Mouse (Mus musculus) retina, postnatal 1 day (tissue): ENCODE data around the gene 3110021N24Rik.
A peak's percentile ranks its signal among the peaks of the same experiment; 100 is the strongest.
"Not testable (repeated sequence)": the region's sequence is repeated elsewhere in the genome, so short reads cannot be mapped to it uniquely, and the experiment has no call there.

Experiments
- DNase-seq: peaks from one replicate; pipeline ENCODE4 v3.0.0-alpha.2; 2012

3110021N24Rik gene

DNA sequence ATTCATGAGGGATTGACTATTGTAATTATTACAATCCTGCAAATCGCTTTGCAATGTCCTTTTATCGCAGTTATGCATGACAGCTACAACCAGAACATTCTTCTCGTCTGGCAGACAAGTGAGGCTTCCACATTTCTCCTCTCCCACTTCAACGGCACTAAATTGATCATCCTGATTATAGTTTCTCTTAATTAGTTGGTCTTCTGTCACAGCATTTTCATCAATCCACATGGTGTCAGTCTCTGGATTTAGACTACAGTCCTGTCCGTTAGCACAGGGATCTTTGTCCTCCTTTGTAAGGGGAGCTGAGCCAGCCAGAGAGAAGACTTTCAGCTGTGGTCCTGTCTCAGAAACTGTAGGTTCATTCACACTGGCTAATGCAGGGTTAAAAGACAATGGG, at the start of gene 3110021N24Rik:
TSS of gene 3110021N24Rik (plus strand) at position 301 of the 400 bp plus-strand sequence.
- DNase-seq = no peak

DNA sequence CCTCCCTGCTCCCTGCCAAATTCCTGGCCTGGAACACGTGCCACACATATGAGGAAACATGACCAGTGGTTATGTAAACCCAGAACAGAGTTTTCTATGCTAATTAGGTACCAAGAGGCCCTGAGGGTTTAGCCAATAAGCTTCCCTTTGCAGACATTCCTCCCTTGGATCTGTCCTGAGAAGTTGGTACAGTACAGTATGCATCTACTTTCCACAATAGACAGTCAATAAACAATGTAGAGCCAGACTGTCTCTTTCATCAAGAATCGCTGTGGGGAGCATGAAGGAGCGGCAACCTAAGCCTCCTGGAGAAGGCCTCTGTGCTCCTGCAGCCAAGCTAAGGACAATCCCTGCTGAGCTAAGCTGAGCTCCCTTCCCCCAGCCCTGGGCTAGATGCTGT, 33.3 kb upstream of the 3110021N24Rik start:
- no peak for DNase-seq

DNA sequence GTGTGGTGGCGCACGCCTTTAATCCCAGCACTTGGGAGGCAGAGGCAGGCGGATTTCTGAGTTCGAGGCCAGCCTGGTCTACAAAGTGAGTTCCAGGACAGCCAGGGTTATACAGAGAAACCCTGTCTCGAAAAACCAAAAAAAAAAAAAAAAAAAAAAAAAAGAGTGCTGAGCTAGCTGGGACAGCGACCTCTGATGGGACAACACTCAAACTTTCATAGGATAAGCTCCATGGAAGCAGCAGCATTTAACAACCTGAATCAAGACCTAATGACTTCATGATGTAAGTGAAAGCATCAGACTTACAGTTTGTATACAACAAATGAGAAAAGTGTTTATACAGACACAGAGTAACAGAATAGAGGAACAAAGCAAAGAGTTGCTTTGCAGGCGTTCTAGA, 32.4 kb upstream of the 3110021N24Rik start:
- not testable (repeated sequence) for DNase-seq

DNA sequence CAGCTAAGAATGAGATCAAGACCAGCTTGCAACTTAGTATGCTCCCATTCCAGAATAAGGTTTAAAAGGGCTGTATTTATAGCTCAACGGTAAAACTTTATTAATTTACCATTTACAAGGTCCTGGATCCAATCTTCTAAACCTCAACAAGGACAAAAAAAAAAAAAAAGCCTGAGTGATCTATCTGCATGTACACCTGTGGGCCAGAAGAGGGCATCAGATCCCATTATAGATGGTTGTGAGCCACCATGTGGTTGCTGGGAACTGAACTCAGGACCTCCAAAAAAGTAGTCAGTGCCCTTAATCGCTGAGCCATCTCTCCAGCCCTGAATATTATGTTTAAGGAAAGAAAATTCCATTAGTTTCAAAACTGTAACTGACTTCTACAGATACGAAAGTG, 29.0 kb upstream of the 3110021N24Rik start:
- no peak for DNase-seq

DNA sequence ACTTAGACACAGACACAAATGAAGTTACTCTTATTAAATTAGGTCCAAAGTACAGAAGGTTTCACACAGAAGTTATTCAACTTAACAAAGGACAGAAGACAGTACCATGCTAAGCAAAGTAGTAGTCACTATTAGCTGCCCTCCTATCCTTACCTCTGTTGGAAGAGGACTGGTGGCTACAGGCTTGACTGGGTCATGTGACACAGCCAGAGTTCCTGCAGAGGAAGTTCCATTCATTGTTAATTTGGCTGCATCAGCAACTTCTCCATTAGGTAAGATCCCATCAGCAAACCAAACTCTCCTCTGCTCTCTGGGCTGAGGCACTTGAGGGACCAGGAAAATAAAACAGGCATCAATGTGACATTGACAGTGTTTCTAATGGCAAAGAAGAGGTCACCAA, 28.0 kb upstream of the 3110021N24Rik start:
- no peak for DNase-seq

DNA sequence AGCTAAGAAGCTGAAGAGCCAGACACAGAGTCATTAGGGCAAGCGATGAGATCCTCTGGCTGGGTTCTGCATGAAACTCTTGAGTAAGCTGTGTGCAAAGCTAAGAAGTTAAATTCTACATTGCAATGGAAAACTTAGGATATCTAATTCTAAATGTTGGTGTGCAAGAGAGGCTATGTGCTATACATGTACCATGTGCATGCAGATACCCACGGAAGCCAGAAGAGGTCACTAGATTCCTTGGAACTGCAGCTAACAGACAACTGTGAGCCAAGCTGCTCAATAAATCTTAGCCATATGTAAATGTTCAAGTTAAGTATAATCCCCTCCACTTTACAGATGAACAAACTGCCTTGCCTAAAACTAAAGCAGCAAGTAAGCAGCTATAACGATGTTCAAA, 22.5 kb upstream of the 3110021N24Rik start:
- peak; percentile 61 for DNase-seq

DNA sequence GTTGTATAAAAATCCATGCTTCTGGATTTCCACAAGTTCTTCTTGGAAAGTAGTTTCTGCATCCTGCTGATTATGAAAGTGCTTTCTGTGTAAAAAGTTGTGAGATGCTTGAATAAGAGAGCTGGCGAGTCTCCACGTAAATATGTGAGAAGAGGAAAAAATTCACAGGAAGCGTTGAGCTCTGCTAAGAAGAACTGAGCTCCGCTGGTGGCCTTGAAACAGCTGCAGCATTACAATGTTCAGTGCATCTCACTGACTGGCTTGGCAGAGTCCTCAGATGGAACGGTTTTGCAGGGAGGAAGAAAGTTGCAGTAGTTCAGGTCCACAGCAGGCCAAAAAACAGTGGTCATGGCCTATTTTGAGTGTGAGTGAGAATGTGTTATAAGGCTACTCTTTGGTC, 11.2 kb upstream of the 3110021N24Rik start:
- DNase-seq = no peak

DNA sequence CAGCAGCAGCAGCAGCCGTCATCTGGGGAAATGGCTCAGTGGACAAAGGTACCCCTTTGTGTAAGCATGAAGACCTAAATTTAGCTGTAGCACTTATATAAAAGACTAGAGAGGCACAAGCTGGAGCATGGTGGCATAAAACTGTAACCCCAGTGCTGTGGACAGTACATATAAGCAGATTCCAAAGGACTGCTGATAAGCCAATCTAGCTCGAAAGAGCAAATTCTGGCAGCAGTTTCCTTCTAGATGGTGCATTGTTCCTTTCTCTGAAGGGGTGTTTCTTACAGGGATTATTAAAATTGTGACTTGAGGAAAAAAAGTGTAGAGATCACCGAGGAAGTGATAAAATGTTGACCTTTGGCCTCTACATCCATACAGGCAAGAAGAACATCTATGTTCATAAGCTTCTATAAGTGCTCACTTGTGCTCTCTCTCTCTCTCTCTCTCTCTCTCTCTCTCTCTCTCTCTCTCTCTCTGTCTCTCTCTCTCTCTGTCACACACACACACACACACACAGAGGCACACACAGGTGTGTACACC, 1.9 kb downstream of the 3110021N24Rik start:
- DNase-seq = no peak

DNA sequence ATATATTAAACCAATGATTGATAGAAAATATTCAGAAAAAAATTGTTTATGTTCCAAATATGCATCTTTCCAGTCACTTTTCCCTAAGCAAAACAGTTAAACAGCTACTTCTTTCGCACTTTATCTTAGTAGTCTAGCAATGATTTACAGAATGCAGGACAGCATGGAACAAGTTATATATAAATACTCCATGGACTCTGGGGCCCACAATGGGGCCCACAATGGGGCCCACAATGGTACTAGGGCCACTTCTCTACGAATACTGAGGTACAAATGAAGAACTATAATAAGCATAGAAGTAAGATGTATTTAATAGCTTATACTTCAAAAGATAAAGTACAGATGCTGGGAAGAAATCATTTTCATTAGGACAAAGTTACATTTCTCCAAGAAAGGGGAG, 4.7 kb downstream of the 3110021N24Rik start:
- no peak for DNase-seq

DNA sequence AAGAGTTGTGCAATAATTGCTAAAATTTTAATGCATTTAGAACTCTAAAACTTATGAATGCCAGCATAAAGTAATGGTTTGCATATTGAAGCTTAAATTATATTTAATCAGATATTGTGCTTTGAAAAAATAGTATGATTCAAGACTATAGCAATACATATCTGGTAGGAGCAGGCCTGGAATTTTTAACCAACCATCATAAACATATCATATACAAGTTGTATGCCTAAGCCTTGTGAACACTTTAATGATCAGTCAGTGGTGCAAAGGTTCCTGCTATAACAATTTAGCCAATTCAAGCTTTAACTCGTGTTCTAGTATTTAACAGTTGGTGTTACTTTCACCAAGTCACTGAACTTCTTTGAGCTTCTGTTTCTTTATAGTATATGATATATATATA, 11.0 kb downstream of the 3110021N24Rik start:
- no peak for DNase-seq

DNA sequence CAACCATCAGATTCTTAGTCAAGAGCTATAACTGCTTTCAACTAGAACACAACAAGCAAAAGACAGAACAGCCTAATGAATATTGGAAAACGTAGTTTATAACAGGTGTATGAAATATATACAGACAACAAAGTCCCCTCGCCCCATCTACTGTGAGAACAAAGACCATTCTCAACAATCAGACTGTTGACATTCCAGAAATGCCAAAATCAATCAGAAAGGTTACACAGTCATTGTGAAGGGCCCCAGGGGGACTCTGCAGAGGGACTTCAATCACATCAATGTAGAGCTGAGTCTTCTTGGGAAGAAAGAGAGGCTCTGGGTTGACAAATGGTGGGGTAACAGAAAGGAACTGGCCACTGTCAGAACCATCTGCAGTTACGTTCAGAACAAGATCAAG, 12.1 kb downstream of the 3110021N24Rik start:
- peak; percentile 8 for DNase-seq

DNA sequence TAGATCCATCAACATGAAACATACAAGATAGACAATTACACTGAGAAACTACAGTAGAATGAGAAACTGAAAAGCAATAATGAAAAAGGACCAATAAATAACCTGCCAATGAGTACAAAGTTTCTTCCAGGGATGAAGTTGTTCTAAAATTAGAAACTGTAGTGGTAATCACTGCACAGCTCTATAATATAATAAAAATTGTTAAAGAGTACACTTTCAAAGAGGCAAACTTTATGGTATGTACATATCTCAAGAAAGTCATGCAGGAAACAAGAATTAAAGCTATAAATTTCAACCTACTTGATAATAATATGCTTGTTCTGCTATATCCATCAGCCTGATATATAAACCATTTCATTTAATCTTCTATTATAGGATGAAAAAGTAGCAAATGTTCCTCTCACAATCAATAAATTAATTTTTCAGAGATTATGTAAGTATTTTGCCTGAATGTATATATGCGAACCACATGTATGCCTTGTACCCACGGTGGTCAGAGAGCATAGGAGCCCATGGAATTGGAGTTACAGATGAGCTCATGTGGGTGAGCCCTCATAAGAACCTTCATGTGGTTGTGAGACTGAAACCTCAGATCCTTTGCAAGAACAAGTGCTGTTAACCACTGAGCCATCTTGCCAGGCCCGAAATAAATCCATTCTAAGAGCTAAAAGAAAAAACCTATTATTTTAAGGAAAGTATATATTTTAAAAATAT, 26.9 kb downstream of the 3110021N24Rik start:
- DNase-seq = no peak

DNA sequence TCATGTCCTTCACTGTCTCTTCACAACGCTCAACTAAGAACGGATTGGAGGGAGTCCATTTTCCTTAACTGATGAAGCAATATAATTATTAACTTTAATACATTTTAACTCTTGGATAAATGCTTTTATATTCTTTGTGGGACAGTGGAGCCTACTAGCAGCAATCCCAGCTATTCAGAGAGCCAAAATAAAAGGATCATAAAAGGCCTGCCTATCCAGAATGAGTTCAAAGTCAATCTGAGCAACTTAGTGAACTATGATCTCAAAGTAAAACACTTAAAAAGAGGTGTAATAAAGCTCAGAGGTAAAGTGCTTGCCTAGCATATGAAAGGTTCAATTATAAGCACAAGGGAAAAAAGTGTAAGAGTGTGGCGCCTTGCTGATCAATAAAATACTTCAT, 40.1 kb downstream of the 3110021N24Rik start:
- no peak for DNase-seq

DNA sequence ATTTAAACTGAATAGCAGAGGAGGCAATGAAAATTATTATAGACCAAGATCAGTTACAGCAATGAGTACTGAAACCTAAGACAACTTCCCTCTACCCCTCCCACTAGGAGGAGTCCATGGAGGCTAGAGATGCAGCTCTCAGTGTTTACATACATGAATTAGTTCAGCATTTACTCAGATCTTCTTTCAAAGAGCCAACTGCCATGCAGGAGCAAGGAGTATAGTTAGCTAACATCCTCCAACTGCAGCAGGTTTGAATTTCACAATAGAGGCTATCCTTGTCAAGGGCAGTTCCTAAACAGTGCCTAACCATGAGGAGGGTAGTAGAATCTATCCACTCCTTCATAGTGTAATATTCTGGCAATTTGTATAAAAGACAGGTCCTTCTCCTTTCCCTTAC, 49.1 kb downstream of the 3110021N24Rik start:
- no peak for DNase-seq

DNA sequence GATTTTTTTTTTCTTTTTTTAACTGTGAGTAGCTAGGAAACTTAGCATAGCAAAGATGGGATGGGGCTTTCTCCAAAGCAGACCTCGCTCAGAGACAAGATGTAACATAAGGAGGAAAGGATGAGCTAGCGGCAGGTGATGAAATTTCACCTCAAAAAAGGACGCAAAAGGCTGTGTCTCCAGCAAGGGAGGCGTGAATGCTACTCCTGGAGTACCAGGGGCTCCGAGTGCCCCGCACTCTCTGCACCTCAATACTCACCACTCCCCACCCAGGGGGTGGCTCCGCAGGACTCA, 60.3 kb downstream of the 3110021N24Rik start:
- DNase-seq = no peak

DNA sequence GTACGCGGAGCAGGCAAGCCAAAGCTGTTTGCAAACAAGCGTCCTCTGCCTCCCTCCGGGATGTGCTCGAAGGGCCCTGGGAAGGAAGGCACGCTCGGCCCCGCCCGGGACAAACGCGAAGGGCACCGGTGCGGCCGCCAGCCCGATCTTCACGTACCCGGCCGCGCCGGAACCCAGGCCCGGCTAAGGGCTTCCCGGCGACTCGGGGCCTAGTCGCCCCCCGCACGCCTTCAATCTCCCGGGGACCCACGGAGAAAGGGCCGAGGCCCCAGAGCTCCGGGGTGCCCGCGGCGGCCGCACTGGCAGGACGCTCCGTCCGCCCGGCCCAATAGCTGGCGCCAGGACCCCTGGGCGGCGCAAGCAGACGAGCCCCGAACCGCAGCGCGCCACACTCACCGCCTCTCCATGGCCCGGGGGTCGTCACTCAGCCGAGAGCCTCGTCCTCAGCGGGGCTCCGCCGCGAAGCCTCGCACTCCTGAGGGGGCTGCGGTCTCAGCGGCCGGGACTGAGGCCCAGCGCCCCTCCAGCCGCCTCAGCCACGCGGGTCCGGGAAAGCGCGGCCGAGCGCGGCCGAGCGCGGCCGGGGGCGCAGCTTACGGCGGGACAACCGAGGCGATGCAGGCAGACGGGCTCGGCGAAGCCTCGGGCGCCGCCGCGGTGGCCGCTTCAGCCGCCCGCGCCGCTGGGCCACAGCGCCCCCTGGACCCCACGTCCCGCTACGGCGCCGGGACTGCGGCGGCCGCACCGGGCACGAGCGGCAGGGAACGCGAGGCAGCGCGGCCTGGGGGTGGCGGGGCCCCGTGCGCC, 60.8 kb downstream of the 3110021N24Rik start, which contains the start of gene Zfyve9:
TSS of gene Zfyve9 (minus strand) at position 742 of the 807 bp plus-strand sequence.
- DNase-seq = peak; percentile 88

DNA sequence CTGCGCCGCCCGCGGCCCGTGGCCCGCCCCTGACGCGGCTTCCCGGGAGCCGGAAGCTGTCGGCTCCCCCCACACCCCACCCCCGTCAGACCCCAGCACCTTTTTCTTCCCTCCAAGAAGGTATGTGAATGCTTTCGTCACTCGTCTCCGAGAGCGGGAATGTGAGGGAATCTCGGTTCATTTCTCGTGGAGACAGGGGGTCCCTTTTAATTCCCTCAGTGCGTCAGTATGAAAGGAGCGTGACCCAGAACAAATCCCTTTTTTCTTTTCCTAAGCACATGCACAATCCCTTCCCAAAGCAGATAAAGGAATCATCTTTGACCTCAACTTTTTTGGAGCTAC, 61.4 kb downstream of the 3110021N24Rik start:
- no peak for DNase-seq

DNA sequence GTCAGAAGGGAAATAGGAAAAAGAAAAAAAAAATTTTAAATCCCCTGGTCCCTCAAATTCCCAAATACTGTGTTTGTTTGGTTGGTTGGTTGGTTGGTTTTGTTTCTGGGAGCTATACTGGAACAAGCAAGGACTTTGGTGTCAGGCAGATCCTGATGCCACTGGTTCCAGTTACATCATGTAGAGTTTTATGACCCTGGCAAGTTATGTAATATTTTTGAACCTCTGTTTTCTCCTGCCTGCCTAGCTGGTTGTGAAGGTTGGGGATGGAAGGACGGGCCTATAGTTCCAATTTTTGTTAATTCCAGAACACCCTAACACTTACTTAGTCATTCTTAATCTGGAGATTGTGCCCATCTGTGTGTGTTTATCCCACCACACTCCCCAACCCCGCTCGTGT, 62.1 kb downstream of the 3110021N24Rik start:
- no peak for DNase-seq

DNA sequence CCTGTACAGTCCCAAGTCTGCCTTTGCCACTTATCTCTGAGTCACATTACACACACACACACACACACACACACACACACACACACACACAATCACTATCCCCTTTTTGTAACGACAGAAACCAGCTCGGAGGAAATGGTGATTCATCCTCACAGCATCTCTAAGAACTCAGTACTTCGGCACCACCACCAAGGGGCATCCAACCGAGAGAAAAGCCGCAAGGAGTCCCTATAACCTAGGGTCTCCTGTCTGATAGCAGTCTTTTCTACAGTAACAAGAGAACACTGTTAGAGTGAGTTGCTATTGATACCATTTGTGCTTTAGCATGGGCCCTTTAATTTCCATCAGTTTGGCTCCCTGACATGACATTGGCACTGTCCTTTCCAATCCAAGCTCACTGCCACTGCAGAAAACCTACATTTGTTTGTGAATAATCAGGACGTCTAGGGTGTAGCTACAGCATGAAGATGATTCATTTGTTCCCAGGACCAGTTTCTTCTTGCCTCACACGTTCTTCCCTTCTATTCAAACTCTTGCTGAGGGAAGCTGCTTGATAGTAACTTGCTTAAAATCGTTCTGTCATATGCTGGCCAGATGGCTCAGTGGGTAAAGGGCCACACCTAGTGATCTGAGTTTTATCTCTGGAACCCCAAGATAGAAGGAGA, 63.1 kb downstream of the 3110021N24Rik start:
- DNase-seq = no peak

DNA sequence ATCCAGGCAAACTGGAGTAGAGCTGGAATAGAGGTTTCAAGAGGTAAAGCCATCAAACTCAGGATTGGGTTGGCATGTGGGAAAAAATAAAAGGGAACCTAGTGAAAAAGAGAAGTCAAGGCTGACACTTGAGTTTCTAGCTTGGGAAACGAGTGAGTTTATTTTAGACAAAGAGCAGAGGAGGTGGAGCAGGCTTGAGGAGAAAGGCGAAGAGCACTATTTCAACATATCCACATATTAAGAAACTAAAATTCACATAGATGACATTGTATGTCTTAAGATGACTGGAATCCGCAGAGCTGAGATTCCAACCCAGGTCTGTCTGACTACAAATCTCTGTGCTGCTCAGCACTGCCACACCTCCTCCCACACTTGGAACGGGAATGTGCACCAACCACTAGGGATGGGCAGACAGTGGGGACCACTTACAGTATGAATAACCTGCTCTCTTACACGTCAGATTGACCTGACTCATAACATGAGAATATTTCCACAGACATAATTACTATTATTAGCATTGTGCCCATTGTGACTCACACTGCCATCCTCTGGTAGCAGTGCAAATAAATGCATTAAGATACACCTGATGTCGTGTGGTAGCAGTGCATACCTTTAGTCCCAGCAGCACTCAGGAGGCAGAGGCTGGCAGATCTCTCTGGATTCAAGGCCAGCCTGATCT, 69.9 kb downstream of the 3110021N24Rik start:
- no peak for DNase-seq

DNA sequence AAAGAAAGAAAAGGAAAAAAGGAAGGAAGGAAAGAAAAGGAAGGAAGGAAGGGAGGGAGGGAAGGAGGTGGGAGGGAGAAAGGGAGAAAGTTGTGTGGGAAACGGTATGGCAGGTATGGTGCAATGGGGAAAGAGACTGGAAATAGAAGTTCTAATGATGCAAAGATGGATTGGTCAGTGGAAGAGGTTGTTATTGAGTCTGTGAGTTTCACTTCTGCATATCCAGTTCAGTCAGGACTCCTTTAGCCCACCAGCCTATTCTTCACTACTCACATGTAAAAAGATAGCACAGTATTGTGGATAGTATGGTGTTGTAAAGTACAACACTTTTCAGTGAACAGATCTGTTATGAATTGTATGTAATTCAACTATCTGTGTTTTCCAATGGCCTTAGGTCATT, 71.1 kb downstream of the 3110021N24Rik start:
- no peak for DNase-seq

DNA sequence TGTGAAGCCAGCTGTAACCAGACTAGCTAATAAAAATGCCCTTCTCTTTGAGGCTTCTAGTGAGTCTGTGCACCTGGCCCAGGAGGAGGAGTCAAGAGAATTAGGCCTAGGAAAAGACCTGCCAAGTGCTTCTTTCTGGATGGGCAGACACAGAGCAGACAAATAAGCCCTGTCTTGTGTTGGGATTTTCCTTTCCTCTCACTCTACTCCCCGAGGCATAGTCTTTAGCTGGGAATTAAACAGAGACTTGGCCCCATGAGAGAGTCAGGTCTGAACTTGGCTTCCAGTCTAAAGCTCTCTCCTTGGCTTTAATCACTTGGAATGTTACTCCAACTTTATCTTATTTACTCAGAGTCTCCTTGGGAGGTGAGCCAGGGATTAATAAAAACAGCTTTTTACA, 74.5 kb downstream of the 3110021N24Rik start:
- DNase-seq = no peak

DNA sequence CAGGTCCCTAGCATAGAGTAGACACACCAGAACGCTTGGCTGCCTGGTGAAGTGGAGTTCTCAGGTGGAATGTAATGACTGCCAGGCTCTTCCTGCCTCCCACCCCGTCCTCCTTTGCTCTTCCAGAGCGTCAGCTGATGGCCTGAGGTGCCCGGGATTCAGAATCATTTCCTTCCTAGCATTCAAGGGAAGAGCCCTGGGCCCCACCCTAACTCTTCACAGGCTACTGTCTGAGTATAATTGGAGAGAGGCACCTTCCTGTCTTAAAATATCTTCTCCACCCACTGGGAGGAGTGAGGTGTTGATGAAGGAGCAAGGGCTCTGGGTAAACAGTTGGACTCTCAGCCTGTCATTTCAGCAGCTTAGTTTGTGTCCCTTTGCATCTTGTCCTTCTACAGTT, 77.3 kb downstream of the 3110021N24Rik start:
- no peak for DNase-seq
